Mouse (Mus musculus) E14TG2a.4 (cell line): ENCODE measurements around the gene Tceal9.
"Not testable (repeated sequence)": the region's sequence is repeated elsewhere in the genome, so short reads cannot be mapped to it uniquely, and the experiment has no call there.

Experiments
- H3K27me3 ChIP-seq: 2 replicates; pipeline ENCODE4 v1.6.1; 2014; ENCODE audit warnings: low read length, control low read depth; ENCODE audit not compliant: insufficient read depth
- H3K36me3 ChIP-seq: 2 replicates; pipeline ENCODE4 v1.6.1; 2014; ENCODE audit warnings: low read length, control low read depth; ENCODE audit not compliant: insufficient read depth
- H3K4me1 ChIP-seq: replicated peaks from 2 replicates; pipeline ENCODE4 v1.6.1; 2014; ENCODE audit warnings: low read depth, low read length, control low read depth
- H3K4me3 ChIP-seq: replicated peaks from 2 replicates; pipeline ENCODE4 v1.5.1; 2014; ENCODE audit warnings: mild to moderate bottlenecking, low read length
- H3K9me3 ChIP-seq: 2 replicates; pipeline ENCODE4 v1.6.1; 2014; ENCODE audit warnings: low read length, control low read depth
- CTCF ChIP-seq: conservative IDR thresholded peaks from 2 replicates; pipeline ENCODE4 v1.5.1; 2014; ENCODE audit warnings: low read length
- NANOG ChIP-seq: IDR thresholded peaks from 2 replicates; pipeline ENCODE4 v1.6.1; 2014; ENCODE audit warnings: borderline replicate concordance, low read length, mixed read lengths
- POU5F1 ChIP-seq: IDR thresholded peaks from 2 replicates; pipeline ENCODE4 v1.6.1; 2014; ENCODE audit warnings: low read length, borderline replicate concordance

Tceal9 gene

DNA sequence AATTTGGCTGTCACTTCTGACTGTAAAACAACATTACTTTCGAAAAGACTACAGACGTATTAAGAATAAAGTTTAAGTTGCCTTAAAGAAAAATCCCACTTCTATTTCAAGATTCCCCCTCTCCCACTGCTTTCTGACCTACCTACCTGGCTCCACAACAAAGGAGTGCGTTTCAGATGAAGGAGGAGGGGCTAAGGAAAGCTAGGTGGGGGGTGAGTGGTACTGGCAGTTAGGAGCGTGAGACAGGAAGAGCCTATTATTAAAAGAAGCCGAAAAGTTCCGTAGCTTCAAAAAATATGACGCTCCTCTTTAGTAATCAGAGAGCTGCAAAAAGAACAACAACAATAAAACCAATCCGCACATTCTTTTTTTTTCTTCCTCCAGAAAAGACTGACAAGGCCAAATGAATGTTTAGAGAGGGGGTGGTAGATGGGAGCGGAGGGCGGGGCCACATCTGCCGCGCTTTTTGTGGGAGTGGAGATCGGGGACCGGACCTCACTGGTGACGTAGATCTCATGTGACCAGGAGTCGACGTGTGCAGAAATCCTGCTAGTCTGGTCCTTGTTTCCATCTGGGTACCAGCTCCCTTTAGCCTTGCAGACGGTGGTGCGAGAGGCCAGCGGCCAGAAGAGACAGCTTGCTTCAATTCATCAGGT, at the start of gene Tceal9:
Gene Tceal9, plus strand, starts transcription at position 506 of the 656 bp plus-strand sequence.
- TF ChIP-seq POU5F1 (no peak), NANOG (no peak), CTCF (no peak)
- Histone ChIP-seq H3K9me3 (no peaks in the 10 kb centered on the region), H3K36me3 (peaks cover 18% of the 10 kb centered on the region), H3K4me1 (no peaks in the 10 kb centered on the region), H3K4me3 (peak within 1 kb of the TSS; percentile 85), H3K27me3 (no peaks in the 10 kb centered on the region)

DNA sequence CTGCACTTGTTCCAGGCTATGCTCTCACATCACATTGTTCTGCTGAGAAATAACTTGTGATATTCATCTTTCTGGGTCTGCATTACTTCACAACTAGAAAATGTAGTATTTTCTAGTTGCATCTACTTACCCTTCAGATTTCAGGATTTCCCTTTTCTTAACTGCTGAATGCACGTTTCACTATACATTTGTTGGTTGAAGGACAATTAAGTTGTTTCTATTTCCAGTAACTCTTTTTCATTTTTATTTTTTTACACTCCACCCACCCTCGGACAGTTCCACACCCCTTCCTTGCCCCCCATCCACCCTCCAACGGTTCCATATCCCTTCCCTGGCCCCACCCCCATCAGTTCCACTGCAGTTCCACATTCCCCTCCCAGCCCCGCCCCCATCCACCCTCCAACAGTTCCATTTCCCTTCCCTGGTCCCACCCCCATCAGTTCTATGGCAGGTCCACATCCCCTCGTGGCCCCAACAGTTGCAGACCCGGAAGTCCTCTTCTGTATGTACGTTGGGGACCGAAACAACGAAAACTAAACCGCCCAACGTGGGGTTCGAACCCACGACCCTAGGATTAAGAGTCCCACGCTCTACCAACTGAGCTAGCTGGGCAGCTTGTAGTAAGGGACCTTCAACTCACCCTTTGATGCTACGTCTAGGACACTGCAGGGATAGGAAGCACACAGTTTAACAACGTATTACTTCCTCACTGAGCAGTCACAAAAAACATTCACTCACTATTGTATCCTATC, 49.5 kb upstream of the Tceal9 start:
- TF ChIP-seq CTCF: no peak
- TF ChIP-seq NANOG: no peak
- no peak for TF ChIP-seq POU5F1
- H3K27me3 ChIP-seq: no peaks in the 10 kb centered on the region

GRCm38 (mm10) chrX:136196873-136197272, 48.0 kb upstream of the Tceal9 start:
- H3K27me3 ChIP-seq: no peaks in the 10 kb centered on the region
- H3K36me3 ChIP-seq: no peaks in the 10 kb centered on the region
- H3K4me1 ChIP-seq: no peaks in the 10 kb centered on the region
- no peaks in the 10 kb centered on the region for H3K9me3 ChIP-seq
- no peak overlapping the region for H3K4me3 ChIP-seq
- TF ChIP-seq POU5F1 (no peak), NANOG (no peak), CTCF (peak; percentile 58)

More for the DNA sequence above, 49.5 kb upstream of the Tceal9 start:
- H3K4me1 ChIP-seq: no peaks in the 10 kb centered on the region
- no peaks in the 10 kb centered on the region for H3K36me3 ChIP-seq
- H3K9me3 ChIP-seq: no peaks in the 10 kb centered on the region
- H3K4me3 ChIP-seq: no peak overlapping the region

DNA sequence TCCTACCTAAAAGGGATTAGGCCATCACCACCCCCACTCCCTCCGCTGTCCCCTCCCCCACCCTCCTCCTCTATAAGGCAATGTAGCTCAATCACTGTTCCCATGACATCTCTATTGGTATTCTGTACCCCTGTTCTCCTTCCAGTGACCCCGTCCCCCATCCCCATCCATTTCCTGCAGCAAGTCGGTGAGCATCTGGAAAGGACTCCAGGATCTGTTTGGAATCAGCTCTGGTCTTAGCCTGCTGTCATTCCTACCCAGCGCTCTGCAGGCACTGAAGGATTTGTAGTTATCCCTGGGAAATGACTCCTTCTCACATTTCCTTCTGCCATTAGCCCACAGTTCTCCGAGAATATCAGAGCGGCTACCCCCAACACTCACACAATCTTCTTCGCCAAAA, 41.6 kb upstream of the Tceal9 start:
- no peak for TF ChIP-seq CTCF
- no peak for TF ChIP-seq NANOG
- no peak for TF ChIP-seq POU5F1
- peaks cover 3% of the 10 kb centered on the region; the same call in 1 of the 2 replicates for H3K27me3 ChIP-seq
- H3K4me3 ChIP-seq: peak overlapping the region; percentile 59
- H3K36me3 ChIP-seq: no peaks in the 10 kb centered on the region
- H3K9me3 ChIP-seq: no peaks in the 10 kb centered on the region
- peaks cover 9% of the 10 kb centered on the region for H3K4me1 ChIP-seq

- H3K4me1 ChIP-seq: peaks cover 9% of the 10 kb centered on the region
- no peaks in the 10 kb centered on the region for H3K9me3 ChIP-seq
- H3K36me3 ChIP-seq: no peaks in the 10 kb centered on the region
- TF ChIP-seq NANOG (no peak), CTCF (no peak), POU5F1 (no peak)
- peak within 1 kb of the TSS; percentile 59 for H3K4me3 ChIP-seq
- peaks cover 3% of the 10 kb centered on the region; the same call in 1 of the 2 replicates for H3K27me3 ChIP-seq
These were observed 41.2 kb upstream of the Tceal9 start, which contains the start of gene Tceal5 for GRCm38 (mm10) chrX:136203664-136204066. Gene Tceal5 (minus strand): TSS chrX:136203876.

- Histone ChIP-seq H3K36me3 (no peaks in the 10 kb centered on the region), H3K4me3 (no peak overlapping the region), H3K27me3 (peaks cover 3% of the 10 kb centered on the region; the same call in 1 of the 2 replicates), H3K4me1 (peaks cover 9% of the 10 kb centered on the region), H3K9me3 (no peaks in the 10 kb centered on the region)
- no peak for TF ChIP-seq POU5F1
- TF ChIP-seq CTCF: no peak
- no peak for TF ChIP-seq NANOG
These were observed 40.5 kb upstream of the Tceal9 start for GRCm38 (mm10) chrX:136204406-136204805.

DNA sequence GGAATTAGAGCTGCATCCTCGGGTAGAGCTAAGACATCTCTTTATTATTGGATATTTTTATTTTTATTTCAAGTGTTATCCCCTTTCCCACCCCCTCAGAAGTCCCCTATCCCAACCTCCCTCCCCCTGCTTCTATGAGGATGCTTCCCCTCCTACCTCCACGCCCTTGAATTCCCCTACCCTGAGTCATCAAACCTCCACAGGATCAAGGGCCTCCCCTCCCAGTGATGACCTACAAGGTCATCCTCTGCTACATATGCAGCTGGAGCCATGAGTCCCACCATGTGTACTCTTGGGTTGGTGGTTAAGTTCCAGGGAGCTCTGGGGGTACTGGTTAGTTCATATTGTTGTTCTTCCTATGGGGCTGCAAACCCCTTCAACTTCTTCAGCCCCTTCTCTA, 31.5 kb upstream of the Tceal9 start:
- H3K9me3 ChIP-seq: no peaks in the 10 kb centered on the region
- H3K36me3 ChIP-seq: no peaks in the 10 kb centered on the region
- no peak overlapping the region for H3K4me3 ChIP-seq
- no peaks in the 10 kb centered on the region for H3K27me3 ChIP-seq
- peaks cover 10% of the 10 kb centered on the region for H3K4me1 ChIP-seq
- no peak for TF ChIP-seq CTCF
- no peak for TF ChIP-seq NANOG
- no peak for TF ChIP-seq POU5F1

GRCm38 (mm10) chrX:136214729-136215677, 29.9 kb upstream of the Tceal9 start, which contains the start of the genes Tceal7 and Bex1:
Gene Tceal7 (plus strand): TSS chrX:136214779.
Gene Bex1 (minus strand): TSS chrX:136215513.
- H3K4me3 ChIP-seq: peak within 1 kb of the TSS; percentile 76
- H3K9me3 ChIP-seq, H3K36me3 ChIP-seq, H3K27me3 ChIP-seq: not testable (repeated sequence)
- peaks cover 10% of the 10 kb centered on the region for H3K4me1 ChIP-seq
